ENCODE assay signal across 19 mouse cellular contexts in genomic region chr11:58462170-58462569, GRCm38 (mm10). TPM values are rescaled to one million over a fixed set of nuclear protein-coding genes. Genes with fewer than 3 reads are reported as not detected.
DNase-seq lines count a peak whose midpoint lies in the region; ATAC-seq lines count a peak whose summit lies in the region.
"Had no signal": no experiment of that assay in that cellular context is flagged by ENCODE, and none has a peak within 500 bp of the region (broad histone marks: within the 10 kb centered on the region; RNA-seq: fewer than 3 reads in every experiment).

Olfr30 (minus strand) TSS chr11:58462270.

- H3K9me3 ChIP-seq in heart, embryonic 12.5 days (replicated peaks) = 0 out of 2 replicates have a peak, but pooled peaks cover 3% of the 10 kb centered on the region
- H3K9me3 ChIP-seq: G1E had no signal

- no peak within 1 kb of the TSS for H3K4me2 ChIP-seq in heart, embryonic 12.5 days

- H3K27me3 ChIP-seq in heart, embryonic 12.5 days (replicated peaks) = no peaks in the 10 kb centered on the region

- ATAC-seq in heart, embryonic 12.5 days (ENCODE audit: insufficient number of reproducible peaks, low FRiP score) = no peak
- ATAC-seq: activated CD4-positive, CD25-positive, alpha-beta regulatory T cell, adult 4 months; CD4-positive, CD25-positive, alpha-beta regulatory T cell, adult 4 months; Patski had no signal

- H3K9ac ChIP-seq in heart, embryonic 12.5 days = no peak within 1 kb of the TSS

- no peaks in the 10 kb centered on the region for H3K36me3 ChIP-seq in heart, embryonic 12.5 days
- H3K36me3 ChIP-seq: G1E had no signal

- peak; percentile 36 for DNase-seq in heart, adult 11 months
- DNase-seq: adrenal gland, adult 2 months; adrenal gland, adult 8-10 months; adrenal gland, postnatal 10 days; adrenal gland, postnatal 14 days; adrenal gland, postnatal 25 days; adrenal gland, postnatal 36 days; B cell, adult 2 months; cerebellum, adult 11 months; cerebellum, adult 11-12 months; cerebellum, adult 18-20 months; cerebellum, adult 2 months had no signal

- no peaks in the 10 kb centered on the region for H3K4me1 ChIP-seq in heart, embryonic 12.5 days (replicated peaks)

- H3K27ac ChIP-seq in heart, embryonic 12.5 days (ENCODE audit: poor library complexity, severe bottlenecking) = no peak within 1 kb of the TSS

- no peak within 1 kb of the TSS for H3K4me3 ChIP-seq in heart, embryonic 12.5 days

RNA-seq across cellular contexts. Expression of gene Olfr30, which starts in this region (rescaled TPM):
- not detected in 2 replicates for polyA plus RNA-seq in heart, embryonic 12.5 days (2016; fragmentation: Nextera tagmentation; extraction: Ambion mirVana)
- polyA plus RNA-seq: activated CD4-positive, CD25-positive, alpha-beta regulatory T cell, adult 4 months; adrenal gland, adult 2 months; brain, embryonic 14.5 days; C2C12; CD4-positive, CD25-positive, alpha-beta regulatory T cell, adult 4 months; cerebellum, adult 2 months; G1E had no signal
